Mouse (Mus musculus): Measurements from ENCODE around the gene Pik3ip1. TPM values are rescaled to one million over a fixed set of nuclear protein-coding genes. Genes with fewer than 3 reads are reported as not detected.
A peak's percentile ranks its signal among the peaks of the same experiment; 100 is the strongest.

Gene Pik3ip1
- polyA plus RNA-seq, 1 experiment from 2014 or later: 34.4 TPM

GRCm38 (mm10) chr11:3331756-3332642 lies 1.8 kb downstream of the Pik3ip1 start:
- Histone ChIP-seq H3K4me1 (peaks cover 27% of the 10 kb centered on the region), H3K27me3 (no peaks in the 10 kb centered on the region), H3K4me2 (replicated peaks) (peak overlapping the region; percentile 88), H3K36me3 (peaks cover 17% of the 10 kb centered on the region; the same call in 1 of the 2 replicates), H3K9ac (replicated peaks) (peak overlapping the region; percentile 63), H3K4me3 (peak overlapping the region; percentile 60), H3K9me3 (no peaks in the 10 kb centered on the region), H3K27ac (replicated peaks) (peak overlapping the region; percentile 86)
- ATAC-seq (replicated peaks): peak; percentile 99
- under 1% methylated on average over 75 of the region's 75 CpGs for WGBS

- no peaks in the 10 kb centered on the region for H3K27me3 ChIP-seq
- peaks cover 17% of the 10 kb centered on the region; the same call in 1 of the 2 replicates for H3K36me3 ChIP-seq
- no peak for ATAC-seq (replicated peaks)
- H3K4me2 ChIP-seq (replicated peaks): no peak overlapping the region
- H3K4me3 ChIP-seq: no peak overlapping the region
- WGBS: 91% methylated on average over 11 of the region's 11 CpGs
- no peak overlapping the region for H3K9ac ChIP-seq (replicated peaks)
- no peak overlapping the region for H3K27ac ChIP-seq (replicated peaks)
- peaks cover 37% of the 10 kb centered on the region for H3K4me1 ChIP-seq
- H3K9me3 ChIP-seq: no peaks in the 10 kb centered on the region
Observed at GRCm38 (mm10) chr11:3333111-3333695, 3.0 kb downstream of the Pik3ip1 start.

- no peak overlapping the region for H3K4me2 ChIP-seq (replicated peaks)
- H3K4me3 ChIP-seq: no peak overlapping the region
- no peaks in the 10 kb centered on the region for H3K27me3 ChIP-seq
- no peak overlapping the region for H3K27ac ChIP-seq (replicated peaks)
- WGBS: 90% methylated on average over 11 of the region's 11 CpGs
- no peak for ATAC-seq (replicated peaks)
- peaks cover 17% of the 10 kb centered on the region; the same call in 1 of the 2 replicates for H3K36me3 ChIP-seq
- H3K9me3 ChIP-seq: no peaks in the 10 kb centered on the region
- H3K9ac ChIP-seq (replicated peaks): no peak overlapping the region
- peaks cover 37% of the 10 kb centered on the region for H3K4me1 ChIP-seq
Observed at GRCm38 (mm10) chr11:3334141-3334710, 4.0 kb downstream of the Pik3ip1 start.

- WGBS: 53% methylated on average over 9 of the region's 9 CpGs
- ATAC-seq (replicated peaks): no peak
- no peaks in the 10 kb centered on the region for H3K9me3 ChIP-seq
- H3K9ac ChIP-seq (replicated peaks): no peak overlapping the region; the same call in 1 of the 2 replicates
- no peak overlapping the region for H3K4me2 ChIP-seq (replicated peaks)
- H3K27me3 ChIP-seq: no peaks in the 10 kb centered on the region
- H3K36me3 ChIP-seq: peaks cover 17% of the 10 kb centered on the region; the same call in 1 of the 2 replicates
- peaks cover 36% of the 10 kb centered on the region for H3K4me1 ChIP-seq
- H3K27ac ChIP-seq (replicated peaks): no peak overlapping the region
- H3K4me3 ChIP-seq: no peak overlapping the region
Observed at GRCm38 (mm10) chr11:3334711-3335316, 4.6 kb downstream of the Pik3ip1 start.

GRCm38 (mm10) chr11:3335651-3336216 lies 5.5 kb downstream of the Pik3ip1 start:
- Histone ChIP-seq H3K4me1 (peaks cover 27% of the 10 kb centered on the region), H3K9me3 (no peaks in the 10 kb centered on the region), H3K36me3 (peaks cover 17% of the 10 kb centered on the region; the same call in 1 of the 2 replicates), H3K27me3 (no peaks in the 10 kb centered on the region), H3K27ac (replicated peaks) (no peak overlapping the region), H3K4me3 (no peak overlapping the region), H3K9ac (replicated peaks) (no peak overlapping the region), H3K4me2 (replicated peaks) (no peak overlapping the region)
- WGBS: 57% methylated on average over 11 of the region's 11 CpGs
- ATAC-seq (replicated peaks): no peak

GRCm38 (mm10) chr11:3336602-3337001 lies 6.4 kb downstream of the Pik3ip1 start:
- H3K4me1 ChIP-seq: peaks cover 27% of the 10 kb centered on the region
- H3K4me2 ChIP-seq (replicated peaks): no peak overlapping the region
- no peak overlapping the region for H3K27ac ChIP-seq (replicated peaks)
- no peak overlapping the region for H3K9ac ChIP-seq (replicated peaks)
- H3K27me3 ChIP-seq: no peaks in the 10 kb centered on the region
- no peaks in the 10 kb centered on the region for H3K9me3 ChIP-seq
- no peak overlapping the region for H3K4me3 ChIP-seq
- no peak for ATAC-seq (replicated peaks)
- WGBS: 74% methylated on average over 3 of the region's 3 CpGs
- H3K36me3 ChIP-seq: peaks cover 20% of the 10 kb centered on the region

GRCm38 (mm10) chr11:3337173-3337955 lies 7.2 kb downstream of the Pik3ip1 start:
- Histone ChIP-seq H3K27ac (replicated peaks) (peak overlapping the region; percentile 69), H3K4me2 (replicated peaks) (peak overlapping the region; percentile 21; the same call in 1 of the 2 replicates), H3K9ac (replicated peaks) (peak overlapping the region; percentile 38), H3K4me3 (no peak overlapping the region), H3K36me3 (peaks cover 27% of the 10 kb centered on the region), H3K9me3 (no peaks in the 10 kb centered on the region), H3K4me1 (peaks cover 26% of the 10 kb centered on the region), H3K27me3 (no peaks in the 10 kb centered on the region)
- ATAC-seq (replicated peaks): peak; percentile 51
- WGBS: 4% methylated on average over 12 of the region's 12 CpGs

GRCm38 (mm10) chr11:3337961-3338360 lies 7.8 kb downstream of the Pik3ip1 start:
- peak; percentile 28; the same call in 1 of the 2 replicates for ATAC-seq (replicated peaks)
- 51% methylated on average over 5 of the region's 5 CpGs for WGBS
- Histone ChIP-seq H3K4me2 (replicated peaks) (no peak overlapping the region), H3K9ac (replicated peaks) (0 out of 2 replicates have a peak overlapping the region, but pooled peaks have one; percentile 38), H3K27me3 (no peaks in the 10 kb centered on the region), H3K36me3 (peaks cover 33% of the 10 kb centered on the region), H3K27ac (replicated peaks) (peak overlapping the region; percentile 69), H3K4me3 (no peak overlapping the region), H3K9me3 (no peaks in the 10 kb centered on the region), H3K4me1 (peaks cover 21% of the 10 kb centered on the region)

GRCm38 (mm10) chr11:3341476-3341875 lies 11.3 kb downstream of the Pik3ip1 start:
- Histone ChIP-seq H3K4me2 (replicated peaks) (no peak overlapping the region), H3K36me3 (peaks cover 45% of the 10 kb centered on the region), H3K9me3 (no peaks in the 10 kb centered on the region), H3K27me3 (no peaks in the 10 kb centered on the region), H3K9ac (replicated peaks) (no peak overlapping the region), H3K4me1 (peaks cover 14% of the 10 kb centered on the region), H3K4me3 (no peak overlapping the region), H3K27ac (replicated peaks) (no peak overlapping the region)
- no peak for ATAC-seq (replicated peaks)
- WGBS: 87% methylated on average over 5 of the region's 5 CpGs

GRCm38 (mm10) chr11:3344916-3345315 lies 14.7 kb downstream of the Pik3ip1 start:
- Histone ChIP-seq H3K27ac (replicated peaks) (no peak overlapping the region), H3K4me2 (replicated peaks) (no peak overlapping the region), H3K27me3 (no peaks in the 10 kb centered on the region), H3K9ac (replicated peaks) (no peak overlapping the region), H3K36me3 (peaks cover 46% of the 10 kb centered on the region), H3K9me3 (no peaks in the 10 kb centered on the region), H3K4me1 (no peaks in the 10 kb centered on the region), H3K4me3 (no peak overlapping the region)
- no peak for ATAC-seq (replicated peaks)
- WGBS: 91% methylated on average over 3 of the region's 3 CpGs

- Histone ChIP-seq H3K4me3 (no peak overlapping the region), H3K27me3 (no peaks in the 10 kb centered on the region), H3K4me1 (no peaks in the 10 kb centered on the region), H3K36me3 (peaks cover 58% of the 10 kb centered on the region), H3K9me3 (no peaks in the 10 kb centered on the region), H3K9ac (replicated peaks) (no peak overlapping the region), H3K4me2 (replicated peaks) (no peak overlapping the region), H3K27ac (replicated peaks) (no peak overlapping the region)
- WGBS: 95% methylated on average over 7 of the region's 7 CpGs
- no peak for ATAC-seq (replicated peaks)
Observed at GRCm38 (mm10) chr11:3346351-3346750, 16.1 kb downstream of the Pik3ip1 start.

Measured in forebrain, embryonic 15.5 days (tissue).